Mouse (Mus musculus) MEL (cell line): ENCODE data around the gene Enho. TPM values are rescaled to one million over a fixed set of nuclear protein-coding genes. Genes with fewer than 3 reads are reported as not detected.

Source experiments
- DNase-seq: peaks from one replicate; pipeline ENCODE4 v3.0.0; 2011; ENCODE audit warnings: low read depth, low spot score
- H3K27ac ChIP-seq: 2 replicates; pipeline ENCODE4 v1.5.1; 2012; ENCODE audit warnings: low read depth, mild to moderate bottlenecking, control low read depth, low read length, moderate library complexity; ENCODE audit not compliant: control insufficient read depth
- H3K27me3 ChIP-seq, 2 experiments: fragments of 150-350 bp in 1 of 2; sonication (generic) in 1 of 2; 2 replicates each; pipeline ENCODE4 v1.6.1; 2012; ENCODE audit warnings: low read length in 2 of 2, mild to moderate bottlenecking in 2 of 2, improper control_type of control experiment in 1 of 2, moderate library complexity in 1 of 2; ENCODE audit not compliant: insufficient read depth in 2 of 2, control insufficient read depth in 1 of 2
- H3K36me3 ChIP-seq, 2 experiments: 2 replicates each; pipeline ENCODE4 v1.6.1; 2012 to 2014; ENCODE audit warnings: low read length in 2 of 2, improper control_type of control experiment in 1 of 2, inconsistent platforms in 1 of 2, mild to moderate bottlenecking in 1 of 2; ENCODE audit not compliant: insufficient read depth in 2 of 2, control insufficient read depth in 1 of 2
- H3K4me1 ChIP-seq, 2 experiments: fragments of 150-350 bp in 1 of 2; sonication (generic) in 1 of 2; 2 replicates each; pipeline ENCODE4 v1.6.1; 2012; ENCODE audit warnings: low read length in 2 of 2, improper control_type of control experiment in 1 of 2, mild to moderate bottlenecking in 1 of 2; ENCODE audit not compliant: insufficient read depth in 2 of 2, control insufficient read depth in 1 of 2
- H3K4me3 ChIP-seq, 2 experiments: fragments of 150-350 bp in 1 of 2; sonication (generic) in 1 of 2; 2 replicates each; pipeline ENCODE4 v1.5.1; 2012; ENCODE audit warnings: low read depth in 2 of 2, low read length in 2 of 2, mild to moderate bottlenecking in 2 of 2, moderate library complexity in 2 of 2, control low read depth in 1 of 2, improper control_type of control experiment in 1 of 2; ENCODE audit not compliant: control insufficient read depth in 1 of 2, insufficient read depth in 1 of 2
- H3K79me2 ChIP-seq: 2 replicates; pipeline ENCODE4 v1.6.1; 2012; ENCODE audit warnings: mild to moderate bottlenecking, low read length, moderate library complexity; ENCODE audit not compliant: control insufficient read depth, poor library complexity, insufficient read depth
- H3K9ac ChIP-seq: 2 replicates; pipeline ENCODE4 v1.6.1; 2012; ENCODE audit warnings: low read depth, mild to moderate bottlenecking, control low read depth, low read length, moderate library complexity; ENCODE audit not compliant: control insufficient read depth, poor library complexity, severe bottlenecking
- H3K9me3 ChIP-seq: fragments of 150-350 bp; sonication (generic); replicated peaks from 2 replicates; pipeline ENCODE4 v1.6.1; 2012; ENCODE audit warnings: mild to moderate bottlenecking, low read length, improper control_type of control experiment, moderate library complexity; ENCODE audit not compliant: insufficient read depth
- BHLHE40 ChIP-seq: IDR thresholded peaks from 2 replicates; pipeline ENCODE4 v1.6.1; 2012; ENCODE audit warnings: low read depth, mild to moderate bottlenecking, inconsistent platforms, low read length, improper control_type of control experiment, borderline replicate concordance
- CTCF ChIP-seq, 3 experiments: IDR thresholded peaks in 2 of 3; conservative IDR thresholded peaks in 1 of 3; 2 replicates each; pipeline ENCODE4 v1.5.1; 2011 to 2012; ENCODE audit warnings: low read length in 3 of 3, low read depth in 2 of 3, mild to moderate bottlenecking in 2 of 3, improper control_type of control experiment in 1 of 3, inconsistent platforms in 1 of 3, mixed read lengths in 1 of 3, moderate library complexity in 1 of 3; ENCODE audit not compliant: control insufficient read depth in 1 of 3, insufficient read depth in 1 of 3, poor library complexity in 1 of 3, severe bottlenecking in 1 of 3
- EP300 ChIP-seq, 2 experiments: IDR thresholded peaks; 2 replicates each; pipeline ENCODE4 v1.6.1; 2011; ENCODE audit warnings: improper control_type of control experiment in 2 of 2, low read length in 2 of 2, low read depth in 1 of 2, mild to moderate bottlenecking in 1 of 2
- GABPA ChIP-seq: IDR thresholded peaks from 2 replicates; pipeline ENCODE4 v1.6.1; 2012; ENCODE audit warnings: low read depth, mild to moderate bottlenecking, inconsistent platforms, low read length, improper control_type of control experiment, moderate library complexity
- GATA1 ChIP-seq: IDR thresholded peaks from 2 replicates; pipeline ENCODE4 v1.6.1; 2011; ENCODE audit warnings: low read depth, low read length, improper control_type of control experiment
- JUND ChIP-seq: IDR thresholded peaks from 2 replicates; pipeline ENCODE4 v1.6.1; 2011; ENCODE audit warnings: low read depth, mild to moderate bottlenecking, improper control_type of control experiment, low read length
- MAZ ChIP-seq: IDR thresholded peaks from 2 replicates; pipeline ENCODE4 v1.6.1; 2012; ENCODE audit warnings: low read depth, mild to moderate bottlenecking, inconsistent platforms, low read length, improper control_type of control experiment
- MEF2A ChIP-seq: IDR thresholded peaks from 2 replicates; pipeline ENCODE4 v1.6.1; 2014; ENCODE audit warnings: low read depth, mild to moderate bottlenecking, inconsistent platforms, low read length, improper control_type of control experiment; ENCODE audit not compliant: poor library complexity, insufficient replicate concordance, severe bottlenecking; ENCODE audit errors: extremely low read depth
- MYC ChIP-seq: IDR thresholded peaks from 2 replicates; pipeline ENCODE4 v1.6.1; 2011; ENCODE audit warnings: low read depth, mild to moderate bottlenecking, low read length, improper control_type of control experiment, moderate library complexity
- NRF1 ChIP-seq: IDR thresholded peaks from 2 replicates; pipeline ENCODE4 v1.6.1; 2014; ENCODE audit warnings: low read depth, mild to moderate bottlenecking, inconsistent platforms, low read length, improper control_type of control experiment, moderate library complexity; ENCODE audit not compliant: poor library complexity, insufficient read depth, severe bottlenecking
- POLR2A ChIP-seq, 2 experiments: IDR thresholded peaks; 2 replicates each; pipeline ENCODE4 v1.6.1; 2011 to 2012; ENCODE audit warnings: low read length in 2 of 2, mild to moderate bottlenecking in 2 of 2, control low read depth in 1 of 2, improper control_type of control experiment in 1 of 2, low read depth in 1 of 2, moderate library complexity in 1 of 2; ENCODE audit not compliant: control insufficient read depth in 1 of 2, insufficient read depth in 1 of 2, poor library complexity in 1 of 2
- RAD21 ChIP-seq: IDR thresholded peaks from 2 replicates; pipeline ENCODE4 v1.6.1; 2011; ENCODE audit warnings: mild to moderate bottlenecking, low read depth, low read length, improper control_type of control experiment
- SMC3 ChIP-seq: IDR thresholded peaks from 2 replicates; pipeline ENCODE4 v1.6.1; 2011; ENCODE audit warnings: low read depth, low read length, improper control_type of control experiment
- TAL1 ChIP-seq: IDR thresholded peaks from 2 replicates; pipeline ENCODE4 v1.6.1; 2012; ENCODE audit warnings: mild to moderate bottlenecking, inconsistent platforms, low read length, moderate library complexity, mixed read lengths
- TCF12 ChIP-seq: IDR thresholded peaks from 2 replicates; pipeline ENCODE4 v1.6.1; 2014; ENCODE audit warnings: low read depth, mild to moderate bottlenecking, inconsistent platforms, low read length, improper control_type of control experiment, moderate library complexity
- USF1 ChIP-seq: IDR thresholded peaks from 2 replicates; pipeline ENCODE4 v1.6.1; 2014; ENCODE audit warnings: low read depth, mild to moderate bottlenecking, inconsistent platforms, low read length, improper control_type of control experiment, moderate library complexity
- USF2 ChIP-seq, 2 experiments: IDR thresholded peaks; 2 replicates each; pipeline ENCODE4 v1.6.1; 2011 to 2012; ENCODE audit warnings: improper control_type of control experiment in 2 of 2, low read length in 2 of 2, borderline replicate concordance in 1 of 2, inconsistent platforms in 1 of 2, low read depth in 1 of 2, mild to moderate bottlenecking in 1 of 2; ENCODE audit not compliant: insufficient read depth in 1 of 2
- ZC3H11A ChIP-seq: IDR thresholded peaks from 2 replicates; pipeline ENCODE4 v1.6.1; 2012; ENCODE audit warnings: low read depth, mild to moderate bottlenecking, inconsistent platforms, low read length, improper control_type of control experiment
- polyA plus RNA-seq, 2 experiments: library from polyadenylated mRNA; stranded (reverse) in 1 of 2; unstranded in 1 of 2; fragments of >175 nt in 1 of 2; fragments of >200 nt in 1 of 2; gene quantifications; 2 replicates each; pipeline versions ENCODE4 v1.2.1 to v1.2.4; 2012; ENCODE audit warnings: low replicate concordance in 2 of 2, low read depth in 1 of 2; ENCODE audit not compliant: insufficient read length in 2 of 2, insufficient read depth in 1 of 2, missing spikeins in 1 of 2
- total RNA-seq: library from RNA; depleted of rRNA; stranded (reverse); fragments of 300-350 nt; gene quantifications from 2 replicates; pipeline ENCODE4 v1.2.3, GENCODE M21; 2012

Enho gene
- total and polyA plus RNA-seq, 3 experiments: 0.19 to 0.40 TPM; not detected in 1

GRCm38 (mm10) chr4:41654217-41654616 lies 14.1 kb upstream of the Enho start:
- H3K4me3 ChIP-seq: no peak overlapping the region
- H3K9me3 ChIP-seq: no peaks in the 10 kb centered on the region
- H3K79me2 ChIP-seq: no peaks in the 10 kb centered on the region
- no peak overlapping the region for H3K9ac ChIP-seq
- H3K36me3 ChIP-seq: no peaks in the 10 kb centered on the region
- 0 out of 4 replicates have a peak, but pooled peaks cover 0 to 1% of the 10 kb centered on the region in 2 experiments for H3K27me3 ChIP-seq
- DNase-seq: no peak
- H3K27ac ChIP-seq: no peak overlapping the region
- no peaks in the 10 kb centered on the region for H3K4me1 ChIP-seq
- no peak for TF ChIP-seq MAZ
- TF ChIP-seq CTCF (IDR thresholded peaks at IDR 0.05 in 2 of 3, conservative IDR thresholded peaks at IDR 0.05 in 1 of 3; ENCODE audit: control insufficient read depth in 1 of 3, insufficient read depth in 1 of 3, low read depth in 2 of 3, low read length in 3 of 3, poor library complexity in 1 of 3, severe bottlenecking in 1 of 3): peak in 1 of 3 experiments; percentile 29; a peak in 1 of 6 replicates

DNA sequence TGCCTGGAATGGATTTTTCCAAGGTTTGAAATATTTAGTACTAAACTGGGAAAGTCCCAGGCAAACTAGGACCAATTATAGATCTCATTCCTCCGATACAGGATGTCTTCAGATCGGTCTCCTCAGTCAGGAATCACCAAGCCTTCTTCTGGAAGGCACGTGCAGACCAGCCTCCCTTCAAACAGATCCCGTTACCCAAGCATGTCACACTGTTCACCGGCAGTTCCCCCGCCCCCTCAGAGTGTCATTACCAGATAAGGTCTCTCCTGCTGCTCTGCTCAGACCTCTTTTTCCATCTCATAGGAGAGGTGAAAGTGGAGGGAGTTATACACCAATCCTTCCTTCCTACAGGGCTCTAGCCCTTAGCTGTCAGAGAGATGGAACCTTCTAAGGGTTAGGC lies 13.6 kb upstream of the Enho start:
- H3K4me1 ChIP-seq: peaks cover 0 to 3% of the 10 kb centered on the region in 2 experiments; a peak in 1 of 4 replicates
- no peaks in the 10 kb centered on the region for H3K36me3 ChIP-seq
- peak; percentile 58; the same call in 1 of the 2 replicates for TF ChIP-seq BHLHE40
- TF ChIP-seq GATA1: no peak
- H3K79me2 ChIP-seq: no peaks in the 10 kb centered on the region
- no peak overlapping the region for H3K9ac ChIP-seq
- peak; percentile 30 for DNase-seq
- no peak overlapping the region for H3K27ac ChIP-seq
- no peak overlapping the region for H3K4me3 ChIP-seq
- no peaks in the 10 kb centered on the region for H3K9me3 ChIP-seq
- H3K27me3 ChIP-seq: 0 out of 4 replicates have a peak, but pooled peaks cover 0 to 1% of the 10 kb centered on the region in 2 experiments

DNA sequence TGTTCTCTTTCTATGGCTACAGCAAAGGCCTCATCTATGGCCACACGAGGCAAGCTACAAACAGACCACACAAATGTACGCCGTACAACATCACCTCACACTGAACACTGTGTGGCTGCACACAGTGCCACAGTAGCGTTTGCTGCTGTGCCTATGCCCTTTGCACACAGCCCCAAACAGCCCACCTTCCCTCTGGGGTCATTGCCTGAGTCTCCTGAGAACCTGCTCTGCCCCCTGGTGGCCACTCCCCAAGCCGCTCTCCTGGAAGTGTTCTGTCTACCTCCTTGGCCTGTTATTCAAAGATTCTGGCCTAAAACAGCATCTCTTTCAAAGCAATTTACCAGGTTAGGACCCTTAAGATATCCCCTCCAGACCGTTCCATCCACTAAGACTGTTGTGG lies 13.2 kb upstream of the Enho start:
- H3K36me3 ChIP-seq: no peaks in the 10 kb centered on the region
- H3K27me3 ChIP-seq: 0 out of 4 replicates have a peak, but pooled peaks cover 0 to 1% of the 10 kb centered on the region in 2 experiments
- H3K79me2 ChIP-seq: no peaks in the 10 kb centered on the region
- H3K9me3 ChIP-seq: no peaks in the 10 kb centered on the region
- H3K4me1 ChIP-seq: peaks cover 4 to 6% of the 10 kb centered on the region in 2 experiments; a peak in 2 of 4 replicates
- TF ChIP-seq ZC3H11A (peak; percentile 44), SMC3 (peak; percentile 80), JUND (no peak), CTCF (IDR thresholded peaks at IDR 0.05 in 2 of 3, conservative IDR thresholded peaks at IDR 0.05 in 1 of 3; ENCODE audit: control insufficient read depth in 1 of 3, insufficient read depth in 1 of 3, low read depth in 2 of 3, low read length in 3 of 3, poor library complexity in 1 of 3, severe bottlenecking in 1 of 3) (peak; percentile 69 to 83 (median 76)), RAD21 (peak; percentile 52)
- no peak overlapping the region for H3K27ac ChIP-seq
- H3K4me3 ChIP-seq: no peak overlapping the region
- no peak overlapping the region for H3K9ac ChIP-seq
- DNase-seq: peak; percentile 64

DNA sequence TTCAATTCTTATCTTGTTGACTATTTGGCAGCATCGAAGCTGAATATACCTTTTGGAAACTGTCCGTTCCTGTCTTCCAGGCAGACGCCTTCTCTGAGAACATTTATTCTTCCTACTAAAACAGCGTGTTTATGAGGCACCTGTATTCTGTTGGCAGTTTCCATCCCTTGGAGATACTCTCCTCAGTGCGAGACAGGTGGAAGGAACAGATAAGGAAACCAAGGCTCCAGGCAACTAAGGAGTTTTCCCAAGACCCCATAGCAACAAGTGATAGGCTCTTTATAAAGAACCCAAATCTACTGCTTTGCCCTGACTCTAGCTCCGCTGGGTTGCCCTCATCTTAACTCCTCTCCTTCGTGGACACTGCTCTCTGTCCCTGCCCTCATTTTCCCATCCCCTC lies 8.5 kb upstream of the Enho start:
- Histone ChIP-seq H3K9me3 (no peaks in the 10 kb centered on the region), H3K4me3 (no peak overlapping the region), H3K9ac (no peak overlapping the region), H3K27ac (no peak overlapping the region), H3K79me2 (no peaks in the 10 kb centered on the region), H3K27me3 (no peaks in the 10 kb centered on the region; a peak in 1 of 4 replicates), H3K4me1 (peaks cover 4 to 10% of the 10 kb centered on the region in 2 experiments; a peak in 2 of 4 replicates), H3K36me3 (no peaks in the 10 kb centered on the region)
- peak; percentile 54 for DNase-seq
- TF ChIP-seq POLR2A (IDR thresholded peaks at IDR 0.05; ENCODE audit: control insufficient read depth in 1 of 2, insufficient read depth in 1 of 2, low read depth in 1 of 2, low read length in 2 of 2, poor library complexity in 1 of 2) (no peak), EP300 (IDR thresholded peaks at IDR 0.05; ENCODE audit: low read depth in 1 of 2, low read length in 2 of 2) (peak; percentile 38 to 51; a peak in 2 of 4 replicates), BHLHE40 (no peak), MYC (no peak), TCF12 (peak; percentile 41; the same call in 1 of the 2 replicates), NRF1 (no peak), MEF2A (no peak), GABPA (no peak), USF1 (no peak), TAL1 (peak; percentile 72), JUND (no peak), USF2 (IDR thresholded peaks at IDR 0.05; ENCODE audit: borderline replicate concordance in 1 of 2, insufficient read depth in 1 of 2, low read depth in 1 of 2, low read length in 2 of 2) (no peak)
